Mouse (Mus musculus) forebrain, embryonic 14.5 days (tissue): ENCODE measurements around the gene Pnlip. TPM values are rescaled to one million over a fixed set of nuclear protein-coding genes. Genes with fewer than 3 reads are reported as not detected.

ENCODE experiments used
- ATAC-seq: fragments of 200-750 bp; cut with Nextera tagmentation; 2 replicates; pipeline ENCODE4 v1.8.0; 2017; ENCODE audit warnings: mild to moderate bottlenecking, moderate library complexity
- DNase-seq: peaks from one replicate; pipeline ENCODE4 v3.0.0-alpha.2; 2015; ENCODE audit warnings: low spot score
- H3K27ac ChIP-seq: fragments of 300-500 bp; sonication (generic); 2 replicates; pipeline ENCODE4 v1.5.1; 2014; ENCODE audit warnings: low read depth, mild to moderate bottlenecking, control low read depth, low read length, moderate library complexity
- H3K27me3 ChIP-seq: fragments of 300-500 bp; sonication (generic); replicated peaks from 2 replicates; pipeline ENCODE4 v1.6.1; 2014; ENCODE audit warnings: low read length, control low read depth, mixed read lengths; ENCODE audit not compliant: control insufficient read depth, insufficient read depth
- H3K36me3 ChIP-seq: fragments of 300-500 bp; sonication (generic); 2 replicates; pipeline ENCODE4 v1.6.1; 2014; ENCODE audit warnings: low read length, control low read depth; ENCODE audit not compliant: control insufficient read depth, insufficient read depth
- H3K4me1 ChIP-seq: fragments of 300-500 bp; sonication (generic); 2 replicates; pipeline ENCODE4 v1.6.1; 2014; ENCODE audit warnings: antibody characterized with exemption, low read length, control low read depth; ENCODE audit not compliant: control insufficient read depth, insufficient read depth
- H3K4me2 ChIP-seq: fragments of 300-500 bp; sonication (generic); 2 replicates; pipeline ENCODE4 v1.6.1; 2014; ENCODE audit warnings: mild to moderate bottlenecking, control low read depth, low read length
- H3K4me3 ChIP-seq: fragments of 300-500 bp; sonication (generic); 2 replicates; pipeline ENCODE4 v1.5.1; 2014; ENCODE audit warnings: low read depth, low read length, control low read depth
- H3K9ac ChIP-seq: fragments of 300-500 bp; sonication (generic); 2 replicates; pipeline ENCODE4 v1.6.1; 2014; ENCODE audit warnings: mild to moderate bottlenecking, low read length, control low read depth, moderate library complexity
- H3K9me3 ChIP-seq: fragments of 300-500 bp; sonication (generic); replicated peaks from 2 replicates; pipeline ENCODE4 v1.6.1; 2016; ENCODE audit warnings: low read length, control low read depth, mixed read lengths; ENCODE audit not compliant: control insufficient read depth
- WGBS: fragments of 180-500 bp; shearing (Covaris S2); extraction: QIAGEN DNeasy Blood & Tissue Kit; methylation state at CpG from one replicate; pipeline ENCODE4 v1.1.7; 2014; 5-methylcytosine and 5-hydroxymethylcytosine counted together
- polyA plus RNA-seq: library from polyadenylated mRNA; unstranded; fragments of >200 nt; fragmentation: Nextera tagmentation; extraction: Ambion mirVana; gene quantifications from 2 replicates; pipeline ENCODE4 v1.2.1, GENCODE M21; 2014

The Pnlip gene
- polyA plus RNA-seq, 1 experiment from 2014 or later, result 0.46 TPM

- ATAC-seq (no peak), DNase-seq (no peak)
- no peaks in the 10 kb centered on the region for H3K36me3 ChIP-seq
- no peaks in the 10 kb centered on the region for H3K4me1 ChIP-seq
- H3K4me3 ChIP-seq, result no peak overlapping the region
- 85% methylated on average over 2 of the region's 2 CpGs for WGBS
- no peak overlapping the region for H3K27ac ChIP-seq
- H3K9ac ChIP-seq, result no peak overlapping the region
- H3K4me2 ChIP-seq, result no peak overlapping the region
- no peaks in the 10 kb centered on the region for H3K9me3 ChIP-seq
- no peaks in the 10 kb centered on the region for H3K27me3 ChIP-seq
Measured at GRCm38 (mm10) chr19:58696235-58696634, 43.9 kb downstream of the Pnlip start.

DNA sequence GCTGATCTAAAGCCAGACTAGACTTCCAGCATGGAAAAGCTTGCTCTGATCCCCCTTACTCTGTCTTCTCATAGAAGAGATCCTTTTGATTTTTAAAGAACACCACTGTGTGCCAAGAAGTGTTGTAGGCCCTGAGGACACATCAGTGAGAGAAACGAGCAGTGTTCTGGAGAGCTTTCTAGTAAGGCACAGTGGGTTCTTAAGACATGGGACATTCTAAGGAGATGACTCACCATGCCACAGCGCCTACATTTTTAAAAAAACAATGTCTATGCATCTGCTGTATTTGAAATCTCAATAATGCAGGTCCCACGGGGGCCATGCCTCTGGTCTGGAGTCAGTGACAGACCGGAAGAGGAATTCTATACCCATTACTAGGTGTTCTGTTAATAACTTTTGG, 52.3 kb downstream of the Pnlip start:
- Histone ChIP-seq H3K4me3 (no peak overlapping the region), H3K4me1 (no peaks in the 10 kb centered on the region), H3K27me3 (no peaks in the 10 kb centered on the region), H3K9ac (no peak overlapping the region), H3K36me3 (no peaks in the 10 kb centered on the region), H3K9me3 (no peaks in the 10 kb centered on the region), H3K27ac (no peak overlapping the region), H3K4me2 (no peak overlapping the region)
- 82% methylated on average over 4 of the region's 4 CpGs for WGBS
- ATAC-seq (no peak), DNase-seq (no peak)

- no peaks in the 10 kb centered on the region for H3K9me3 ChIP-seq
- no peak overlapping the region for H3K4me3 ChIP-seq
- ATAC-seq (no peak), DNase-seq (no peak)
- H3K27ac ChIP-seq, result no peak overlapping the region
- no peaks in the 10 kb centered on the region for H3K27me3 ChIP-seq
- no peaks in the 10 kb centered on the region for H3K36me3 ChIP-seq
- no peak overlapping the region for H3K4me2 ChIP-seq
- no peak overlapping the region for H3K9ac ChIP-seq
- no peaks in the 10 kb centered on the region for H3K4me1 ChIP-seq
- WGBS, result 68% methylated on average over 3 of the region's 3 CpGs
Measured at GRCm38 (mm10) chr19:58708611-58709010, 56.3 kb downstream of the Pnlip start.

DNA sequence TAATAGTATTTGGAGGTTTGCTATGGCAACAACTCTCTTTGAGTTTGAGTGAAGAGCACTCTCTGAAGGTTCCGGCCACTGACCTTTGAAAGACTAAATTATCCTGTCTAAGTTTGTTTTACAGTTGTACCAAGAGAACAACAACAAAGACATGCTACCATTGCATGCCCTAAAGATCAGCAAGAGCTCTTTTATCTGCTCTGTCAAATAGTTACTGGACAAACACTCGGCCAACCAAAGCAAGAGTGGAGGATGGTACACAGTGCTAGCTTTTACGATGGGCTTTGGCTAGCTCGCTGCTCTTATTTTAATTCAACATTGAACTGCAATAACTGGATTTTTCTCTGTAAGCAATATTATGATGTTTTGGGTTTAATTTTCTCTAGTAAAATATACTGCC, 65.6 kb downstream of the Pnlip start:
- Histone ChIP-seq H3K9me3 (no peaks in the 10 kb centered on the region), H3K27ac (no peak overlapping the region)
- 86% methylated on average over 4 of the region's 4 CpGs for WGBS

GRCm38 (mm10) chr19:58720439-58720838, 68.1 kb downstream of the Pnlip start:
- H3K4me3 ChIP-seq, result no peak overlapping the region
- DNase-seq (no peak), ATAC-seq (no peak)
- H3K9ac ChIP-seq, result no peak overlapping the region
- H3K9me3 ChIP-seq, result no peaks in the 10 kb centered on the region
- no peaks in the 10 kb centered on the region for H3K4me1 ChIP-seq
- H3K27ac ChIP-seq, result no peak overlapping the region
- no peaks in the 10 kb centered on the region for H3K27me3 ChIP-seq
- no peaks in the 10 kb centered on the region for H3K36me3 ChIP-seq
- H3K4me2 ChIP-seq, result no peak overlapping the region

More for the DNA sequence above, 65.6 kb downstream of the Pnlip start:
- DNase-seq, result no peak
- H3K36me3 ChIP-seq, result no peaks in the 10 kb centered on the region
- no peaks in the 10 kb centered on the region for H3K27me3 ChIP-seq
- no peak overlapping the region for H3K9ac ChIP-seq
- no peaks in the 10 kb centered on the region for H3K4me1 ChIP-seq
- H3K4me2 ChIP-seq, result no peak overlapping the region
- no peak for ATAC-seq
- no peak overlapping the region for H3K4me3 ChIP-seq

GRCm38 (mm10) chr19:58726551-58726950, 74.3 kb downstream of the Pnlip start:
- ATAC-seq, result no peak
- Histone ChIP-seq H3K27ac (no peak overlapping the region), H3K27me3 (no peaks in the 10 kb centered on the region), H3K4me2 (no peak overlapping the region), H3K36me3 (no peaks in the 10 kb centered on the region), H3K9me3 (no peaks in the 10 kb centered on the region), H3K4me1 (no peaks in the 10 kb centered on the region), H3K4me3 (no peak overlapping the region), H3K9ac (no peak overlapping the region)
- no peak for DNase-seq
- WGBS, result 88% methylated on average over 5 of the region's 5 CpGs

DNA sequence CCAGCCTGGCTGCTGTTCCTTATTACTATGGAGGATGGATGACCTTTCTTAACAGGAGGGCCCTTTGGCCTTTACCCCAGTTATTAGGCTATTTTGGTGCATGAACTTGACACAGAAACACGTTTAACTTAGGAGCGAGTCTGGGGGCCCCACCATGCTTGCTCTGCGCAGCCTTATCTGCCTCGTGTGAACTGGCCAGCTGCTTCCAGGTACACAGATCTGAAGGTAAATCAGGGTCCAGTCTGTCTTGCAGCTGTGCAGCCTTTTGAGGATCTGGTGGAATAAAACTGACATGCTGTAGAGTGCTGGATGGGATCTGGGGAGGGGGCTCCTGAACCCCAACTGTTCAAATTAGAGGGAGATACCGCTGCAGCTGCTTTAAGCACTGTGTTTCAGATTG, 75.5 kb downstream of the Pnlip start:
- no peak overlapping the region for H3K4me2 ChIP-seq
- no peak overlapping the region for H3K27ac ChIP-seq
- no peaks in the 10 kb centered on the region for H3K4me1 ChIP-seq
- 84% methylated on average over 5 of the region's 5 CpGs for WGBS
- H3K27me3 ChIP-seq, result no peaks in the 10 kb centered on the region
- DNase-seq, result no peak
- no peak for ATAC-seq
- no peaks in the 10 kb centered on the region for H3K36me3 ChIP-seq
- H3K9me3 ChIP-seq, result no peaks in the 10 kb centered on the region
- no peak overlapping the region for H3K4me3 ChIP-seq
- no peak overlapping the region for H3K9ac ChIP-seq

DNA sequence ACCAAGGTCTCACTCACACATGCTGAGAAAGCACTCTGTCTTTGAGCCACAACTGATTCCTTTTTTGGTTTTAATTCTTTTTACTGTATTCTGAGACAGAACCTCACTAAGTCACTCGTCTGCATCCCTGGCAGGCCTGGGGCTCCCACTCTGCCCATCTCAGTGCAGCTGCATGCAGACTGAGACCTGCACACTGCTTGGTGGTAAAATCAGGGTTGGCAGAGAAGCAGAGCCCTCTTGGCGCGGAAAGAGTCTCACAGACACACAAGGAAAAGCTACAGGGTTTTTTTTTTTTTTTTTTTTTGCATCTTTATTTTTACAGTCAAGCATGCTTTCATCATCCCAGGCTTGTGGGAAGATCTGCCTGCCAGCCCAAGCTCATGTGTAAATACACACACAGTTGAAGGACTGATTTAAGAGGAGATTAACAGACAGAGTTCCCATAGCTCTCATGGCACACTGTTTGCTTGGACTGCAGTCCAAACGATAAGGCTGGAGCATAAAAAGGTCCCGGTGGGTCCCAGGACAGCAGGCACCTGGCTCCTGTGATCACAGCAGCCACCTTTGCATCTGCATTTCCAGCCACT, 76.2 kb downstream of the Pnlip start, which contains the start of gene Pnliprp1:
Gene Pnliprp1 (plus strand): TSS at position 443 of the 587 bp plus-strand sequence.
- H3K36me3 ChIP-seq, result no peaks in the 10 kb centered on the region
- H3K27ac ChIP-seq, result no peak within 1 kb of the TSS; the same call in 1 of the 2 replicates
- H3K9ac ChIP-seq, result no peak within 1 kb of the TSS
- no peak within 1 kb of the TSS for H3K4me2 ChIP-seq
- peak; percentile 48 for DNase-seq
- H3K4me1 ChIP-seq, result no peaks in the 10 kb centered on the region
- no peaks in the 10 kb centered on the region for H3K9me3 ChIP-seq
- no peak; the same call in 1 of the 2 replicates for ATAC-seq
- H3K27me3 ChIP-seq, result no peaks in the 10 kb centered on the region
- no peak within 1 kb of the TSS for H3K4me3 ChIP-seq
- 58% methylated on average over 5 of the region's 5 CpGs for WGBS
